Mouse (Mus musculus): ENCODE data around the gene Dennd5a. TPM values are rescaled to one million over a fixed set of nuclear protein-coding genes. Genes with fewer than 3 reads are reported as not detected.

Gene Dennd5a
- polyA plus RNA-seq, 1 experiment, result 153 TPM

GRCm38 (mm10) chr7:109875598-109875997, 84.7 kb downstream of the Dennd5a start:
- no peak for DNase-seq (ENCODE audit: low read depth)
- TF ChIP-seq POLR2A (IDR thresholded peaks at IDR 0.05; ENCODE audit: borderline replicate concordance, extremely low read depth, insufficient read depth, insufficient read length, poor library complexity, severe bottlenecking), result no peak
- TF ChIP-seq CTCF (IDR thresholded peaks at IDR 0.05; ENCODE audit: borderline replicate concordance, extremely low read depth, insufficient read depth, insufficient read length), result no peak

DNA sequence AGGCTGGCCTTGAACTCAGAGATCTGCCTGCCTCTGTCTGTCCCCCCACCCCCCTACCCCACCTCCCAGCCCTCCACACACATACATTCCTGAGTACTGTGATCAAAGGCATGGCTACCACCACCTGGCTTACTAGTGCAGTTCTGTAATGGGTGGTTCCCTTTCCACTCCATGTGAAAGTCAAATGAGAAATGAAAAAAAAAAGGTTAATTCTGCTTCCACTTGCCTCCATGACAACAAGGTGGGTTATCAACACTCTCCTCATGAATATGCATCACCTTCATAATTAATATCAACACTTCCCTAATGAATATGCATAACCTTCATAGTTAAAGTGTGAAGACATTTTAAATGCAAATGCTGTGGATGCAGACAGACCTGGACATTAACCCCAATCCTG, 85.2 kb downstream of the Dennd5a start:
- DNase-seq (ENCODE audit: low read depth), result peak; percentile 66
- TF ChIP-seq POLR2A (IDR thresholded peaks at IDR 0.05; ENCODE audit: borderline replicate concordance, extremely low read depth, insufficient read depth, insufficient read length, poor library complexity, severe bottlenecking) (no peak), CTCF (IDR thresholded peaks at IDR 0.05; ENCODE audit: borderline replicate concordance, extremely low read depth, insufficient read depth, insufficient read length) (no peak)

DNA sequence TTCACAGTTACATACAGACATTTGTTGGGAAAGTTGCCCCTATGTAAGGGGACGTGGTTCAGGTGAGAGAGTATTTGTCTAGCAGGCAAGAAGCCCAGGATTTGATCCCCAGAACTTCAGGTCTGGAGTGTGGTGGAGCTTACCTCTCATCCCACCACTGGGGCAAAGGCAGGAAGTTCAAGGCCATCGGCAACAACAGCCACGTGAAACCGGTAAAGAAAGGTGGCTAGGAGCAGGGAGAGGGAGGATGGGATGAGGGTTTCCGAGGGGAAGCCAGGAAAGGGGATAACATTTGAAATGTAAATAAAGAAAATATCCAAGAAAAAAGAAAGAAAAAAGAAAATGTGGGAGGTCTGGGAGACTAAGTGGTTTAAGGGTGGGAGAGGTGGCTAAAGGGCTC, 87.1 kb downstream of the Dennd5a start:
- TF ChIP-seq CTCF (IDR thresholded peaks at IDR 0.05; ENCODE audit: borderline replicate concordance, extremely low read depth, insufficient read depth, insufficient read length), result no peak
- TF ChIP-seq POLR2A (IDR thresholded peaks at IDR 0.05; ENCODE audit: borderline replicate concordance, extremely low read depth, insufficient read depth, insufficient read length, poor library complexity, severe bottlenecking), result no peak

DNA sequence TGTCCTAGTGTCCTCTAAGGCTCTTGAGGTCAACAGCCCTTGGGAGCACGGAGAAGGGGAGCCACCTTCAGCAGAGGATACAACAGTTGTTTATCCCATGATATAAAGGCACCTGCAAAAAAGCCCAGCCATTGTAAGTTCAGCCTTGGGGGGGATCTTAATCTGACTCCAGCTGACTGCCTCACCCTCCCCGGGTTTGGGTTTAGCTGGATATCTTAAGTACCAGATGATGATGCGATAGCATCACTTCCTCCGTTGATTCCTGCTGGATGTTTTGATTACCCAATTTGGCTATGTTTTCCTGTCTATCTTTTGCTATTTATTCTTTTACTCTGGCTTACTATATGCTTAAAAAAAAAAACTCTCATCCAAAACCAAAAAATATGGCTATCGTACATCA, 89.0 kb downstream of the Dennd5a start:
- no peak for TF ChIP-seq CTCF (IDR thresholded peaks at IDR 0.05; ENCODE audit: borderline replicate concordance, extremely low read depth, insufficient read depth, insufficient read length)
- no peak for TF ChIP-seq POLR2A (IDR thresholded peaks at IDR 0.05; ENCODE audit: borderline replicate concordance, extremely low read depth, insufficient read depth, insufficient read length, poor library complexity, severe bottlenecking)
- DNase-seq (ENCODE audit: low read depth), result no peak

More for the DNA sequence above, 87.1 kb downstream of the Dennd5a start:
- DNase-seq (ENCODE audit: low read depth), result no peak

GRCm38 (mm10) chr7:109868498-109868897, 91.8 kb downstream of the Dennd5a start:
- peak; percentile 66 for DNase-seq (ENCODE audit: low read depth)
- no peak for TF ChIP-seq POLR2A (IDR thresholded peaks at IDR 0.05; ENCODE audit: borderline replicate concordance, extremely low read depth, insufficient read depth, insufficient read length, poor library complexity, severe bottlenecking)
- peak; percentile 42; the same call in 1 of the 2 replicates for TF ChIP-seq CTCF (IDR thresholded peaks at IDR 0.05; ENCODE audit: borderline replicate concordance, extremely low read depth, insufficient read depth, insufficient read length)

DNA sequence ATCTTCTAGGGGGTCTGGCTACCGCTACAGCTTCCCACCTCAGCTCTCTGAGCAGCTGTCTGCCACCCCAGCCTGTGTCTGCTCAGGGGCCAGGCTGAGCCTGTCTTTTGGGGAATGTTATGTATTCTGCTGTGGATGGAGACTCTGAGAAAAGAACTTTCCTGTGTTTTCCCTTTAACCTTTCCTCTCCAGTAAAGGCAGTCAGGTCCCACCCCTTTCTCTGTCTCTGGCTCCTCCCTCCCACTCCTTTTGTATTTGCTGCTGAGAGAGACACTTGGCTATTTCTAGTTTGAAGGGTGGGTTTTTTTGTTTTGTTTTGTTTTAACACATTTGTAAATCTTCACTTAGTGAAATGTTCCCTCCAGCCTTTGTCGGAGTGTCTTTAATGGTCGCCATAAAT, 93.6 kb downstream of the Dennd5a start:
- TF ChIP-seq CTCF (IDR thresholded peaks at IDR 0.05; ENCODE audit: borderline replicate concordance, extremely low read depth, insufficient read depth, insufficient read length) (no peak), POLR2A (IDR thresholded peaks at IDR 0.05; ENCODE audit: borderline replicate concordance, extremely low read depth, insufficient read depth, insufficient read length, poor library complexity, severe bottlenecking) (no peak)
- peak; percentile 13 for DNase-seq (ENCODE audit: low read depth)

GRCm38 (mm10) chr7:109865370-109866229, 94.7 kb downstream of the Dennd5a start, which contains the start of gene Scube2:
TSS of gene Scube2 (minus strand) at chr7:109865679.
- peak; percentile 53 for DNase-seq (ENCODE audit: low read depth)
- TF ChIP-seq CTCF (IDR thresholded peaks at IDR 0.05; ENCODE audit: borderline replicate concordance, extremely low read depth, insufficient read depth, insufficient read length) (no peak), POLR2A (IDR thresholded peaks at IDR 0.05; ENCODE audit: borderline replicate concordance, extremely low read depth, insufficient read depth, insufficient read length, poor library complexity, severe bottlenecking) (no peak)

DNA sequence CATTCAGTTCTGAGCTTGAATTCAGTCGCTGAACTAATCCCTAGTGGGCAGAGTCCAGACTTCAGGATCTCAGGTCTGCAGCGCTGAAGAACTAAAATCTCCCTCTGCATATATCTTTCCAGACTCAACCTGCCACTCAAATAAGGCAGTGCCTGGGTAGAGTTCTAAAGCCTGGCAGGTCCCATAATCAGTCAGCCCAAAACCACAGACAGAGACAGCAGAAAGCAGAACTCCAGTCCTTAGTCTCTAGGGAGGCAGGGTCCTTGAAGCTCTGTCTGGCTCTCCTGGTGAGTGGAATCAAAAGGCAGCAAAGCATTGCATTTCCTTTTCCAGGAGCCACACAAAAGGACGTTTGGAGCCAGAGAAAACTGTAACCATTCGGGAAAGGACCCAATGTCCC, 96.7 kb downstream of the Dennd5a start:
- TF ChIP-seq POLR2A (IDR thresholded peaks at IDR 0.05; ENCODE audit: borderline replicate concordance, extremely low read depth, insufficient read depth, insufficient read length, poor library complexity, severe bottlenecking) (no peak), CTCF (IDR thresholded peaks at IDR 0.05; ENCODE audit: borderline replicate concordance, extremely low read depth, insufficient read depth, insufficient read length) (no peak)
- no peak for DNase-seq (ENCODE audit: low read depth)

- no peak for DNase-seq (ENCODE audit: low read depth)
- TF ChIP-seq CTCF (IDR thresholded peaks at IDR 0.05; ENCODE audit: borderline replicate concordance, extremely low read depth, insufficient read depth, insufficient read length) (no peak), POLR2A (IDR thresholded peaks at IDR 0.05; ENCODE audit: borderline replicate concordance, extremely low read depth, insufficient read depth, insufficient read length, poor library complexity, severe bottlenecking) (no peak)
Observed at GRCm38 (mm10) chr7:109860162-109860561, 100.1 kb downstream of the Dennd5a start.

- DNase-seq (ENCODE audit: low read depth), result no peak
- TF ChIP-seq POLR2A (IDR thresholded peaks at IDR 0.05; ENCODE audit: borderline replicate concordance, extremely low read depth, insufficient read depth, insufficient read length, poor library complexity, severe bottlenecking), result no peak
- TF ChIP-seq CTCF (IDR thresholded peaks at IDR 0.05; ENCODE audit: borderline replicate concordance, extremely low read depth, insufficient read depth, insufficient read length), result no peak
Observed at GRCm38 (mm10) chr7:109859354-109859753, 100.9 kb downstream of the Dennd5a start.

DNA sequence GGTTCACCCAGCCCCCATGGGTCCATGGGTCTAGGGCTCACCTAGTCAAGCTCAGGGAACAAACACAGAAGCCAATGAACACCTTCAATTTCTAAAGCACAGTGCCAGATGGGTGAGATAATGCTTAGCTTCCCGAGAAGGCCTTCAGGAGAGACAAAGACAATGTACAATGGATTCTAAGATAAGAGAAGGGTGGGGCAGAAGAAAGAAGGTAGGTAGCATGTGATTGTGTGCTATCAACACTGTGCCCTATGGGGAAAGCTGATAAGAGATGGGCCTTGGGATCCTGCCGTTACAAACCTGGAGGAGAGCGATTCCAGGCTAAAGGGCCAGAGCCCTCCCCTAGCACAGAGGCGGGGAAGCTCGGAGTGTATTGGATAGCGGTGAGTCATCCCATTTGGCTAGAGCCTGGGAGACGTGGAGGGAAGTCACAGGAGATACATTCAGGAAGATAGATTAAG, 107.5 kb downstream of the Dennd5a start:
- no peak for TF ChIP-seq POLR2A (IDR thresholded peaks at IDR 0.05; ENCODE audit: borderline replicate concordance, extremely low read depth, insufficient read depth, insufficient read length, poor library complexity, severe bottlenecking)
- no peak for DNase-seq (ENCODE audit: low read depth)

- TF ChIP-seq CTCF (IDR thresholded peaks at IDR 0.05; ENCODE audit: borderline replicate concordance, extremely low read depth, insufficient read depth, insufficient read length) (no peak), POLR2A (IDR thresholded peaks at IDR 0.05; ENCODE audit: borderline replicate concordance, extremely low read depth, insufficient read depth, insufficient read length, poor library complexity, severe bottlenecking) (no peak)
- DNase-seq (ENCODE audit: low read depth), result no peak
Observed at GRCm38 (mm10) chr7:109852017-109852416, 108.3 kb downstream of the Dennd5a start.

Data from brain, embryonic 14.5 days (tissue).